Mouse (Mus musculus) large intestine, adult 2 months (tissue): Measurements from ENCODE around the gene Aicda. TPM values are rescaled to one million over a fixed set of nuclear protein-coding genes. Genes with fewer than 3 reads are reported as not detected.
"Not testable (repeated sequence)": the region's sequence is repeated elsewhere in the genome, so short reads cannot be mapped to it uniquely, and the experiment has no call there.

Experiments
- DNase-seq: peaks from one replicate; pipeline ENCODE4 v3.0.0-alpha.2; 2012; ENCODE audit warnings: low read depth, low spot score
- WGBS: fragments of 180-500 bp; shearing (Covaris S2); methylation state at CpG from one replicate; pipeline ENCODE4 v1.1.7; 2018; 5-methylcytosine and 5-hydroxymethylcytosine counted together
- polyA plus RNA-seq: library from polyadenylated mRNA; depleted of rRNA; stranded (reverse); fragments of >200 nt; gene quantifications from 2 replicates; pipeline ENCODE4 v1.2.3, GENCODE M21; 2012

Gene Aicda
- polyA plus RNA-seq, 1 experiment: 1.0 TPM

DNA sequence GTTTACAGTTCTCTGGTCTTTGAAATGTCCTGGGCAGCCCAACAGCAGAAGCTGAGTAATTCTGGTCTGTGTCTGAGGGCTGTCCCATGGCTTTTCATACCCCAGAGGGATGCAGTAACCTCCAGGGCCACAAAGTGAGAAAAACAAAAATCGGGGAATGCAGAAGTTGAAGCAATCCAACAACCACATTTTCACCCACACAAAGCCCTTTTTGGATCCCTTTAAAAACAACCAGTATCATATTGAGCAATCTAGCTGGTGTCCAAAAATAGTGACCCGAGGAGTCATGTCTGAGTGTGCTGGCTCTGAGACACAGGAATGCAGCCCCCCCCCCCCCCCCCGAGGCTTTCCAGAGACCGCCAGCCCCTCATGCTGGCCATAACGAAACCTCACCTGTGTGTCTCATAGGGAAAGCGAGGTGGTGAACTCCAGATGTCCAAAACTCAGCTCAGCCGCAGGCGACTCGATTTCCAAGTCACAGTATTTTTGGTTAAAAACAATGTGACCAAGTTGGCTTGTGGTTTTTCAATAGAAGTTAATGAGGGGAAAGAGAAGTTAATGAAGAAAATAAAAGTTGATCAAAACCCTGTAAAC lies 8.2 kb upstream of the Aicda start:
- WGBS: 62% methylated on average over 9 of the region's 9 CpGs
- no peak for DNase-seq

DNA sequence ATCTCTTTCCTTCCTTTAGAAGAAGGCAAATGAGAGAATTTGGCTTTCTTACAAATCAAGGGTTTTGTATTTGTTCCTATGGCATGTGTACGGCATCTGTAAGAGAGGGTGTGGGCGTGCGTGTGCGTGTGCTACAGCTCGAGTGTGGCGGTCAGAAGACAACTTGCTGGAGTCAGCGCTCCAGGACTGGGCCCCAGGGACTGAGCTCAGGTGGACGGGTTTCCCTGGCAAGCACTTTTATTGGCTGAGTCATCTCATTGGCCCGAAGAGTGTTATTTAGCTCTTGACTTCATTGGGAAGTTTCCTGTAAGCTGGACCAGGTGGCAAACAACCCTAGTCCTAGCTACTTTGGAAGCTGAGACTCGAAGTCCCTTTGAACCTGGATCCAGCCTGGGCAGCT lies 7.7 kb upstream of the Aicda start:
- DNase-seq: no peak
- 36% methylated on average over 10 of the region's 10 CpGs for WGBS

DNA sequence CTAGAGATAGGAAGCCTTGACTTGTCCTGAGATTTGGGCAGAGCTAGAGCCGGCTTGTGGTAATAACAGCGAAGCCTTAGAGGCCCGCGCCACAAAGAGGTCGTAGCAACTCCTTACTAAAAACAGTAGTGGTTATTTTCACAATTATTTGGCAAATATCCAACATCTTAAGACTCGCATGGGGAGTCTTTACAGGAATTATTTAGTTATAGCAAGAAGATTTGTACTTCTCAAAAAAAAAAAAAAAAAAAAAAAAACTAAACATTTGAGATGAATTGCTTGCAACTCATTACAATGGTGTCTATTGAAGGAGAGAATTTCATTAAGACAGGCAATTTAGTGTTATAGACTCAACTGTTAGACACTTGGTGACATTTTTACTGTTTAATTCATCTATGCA lies 501 bp downstream of the Aicda start:
- WGBS: 71% methylated on average over 6 of the region's 6 CpGs
- DNase-seq: no peak

DNA sequence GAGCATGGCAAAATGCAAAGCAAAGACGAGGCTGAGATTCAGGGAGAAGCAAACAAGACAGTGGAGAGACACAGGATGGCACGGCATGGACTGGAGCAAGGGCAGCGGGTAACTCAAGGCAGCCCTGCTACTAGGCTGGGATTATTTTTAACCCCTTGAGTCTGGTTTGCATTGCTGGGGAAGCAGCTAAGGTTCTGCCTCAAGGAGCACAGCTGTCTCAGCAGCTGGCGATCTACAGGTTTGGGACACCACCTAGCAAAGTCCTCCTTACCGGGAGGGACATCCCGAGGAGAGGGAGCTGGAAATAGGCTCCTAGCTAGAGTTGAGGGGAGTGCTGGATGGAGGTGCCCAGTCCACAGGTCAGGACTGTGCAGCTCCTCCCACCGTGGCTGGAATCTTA lies 1.7 kb downstream of the Aicda start:
- no peak for DNase-seq
- 22% methylated on average over 7 of the region's 7 CpGs for WGBS

DNA sequence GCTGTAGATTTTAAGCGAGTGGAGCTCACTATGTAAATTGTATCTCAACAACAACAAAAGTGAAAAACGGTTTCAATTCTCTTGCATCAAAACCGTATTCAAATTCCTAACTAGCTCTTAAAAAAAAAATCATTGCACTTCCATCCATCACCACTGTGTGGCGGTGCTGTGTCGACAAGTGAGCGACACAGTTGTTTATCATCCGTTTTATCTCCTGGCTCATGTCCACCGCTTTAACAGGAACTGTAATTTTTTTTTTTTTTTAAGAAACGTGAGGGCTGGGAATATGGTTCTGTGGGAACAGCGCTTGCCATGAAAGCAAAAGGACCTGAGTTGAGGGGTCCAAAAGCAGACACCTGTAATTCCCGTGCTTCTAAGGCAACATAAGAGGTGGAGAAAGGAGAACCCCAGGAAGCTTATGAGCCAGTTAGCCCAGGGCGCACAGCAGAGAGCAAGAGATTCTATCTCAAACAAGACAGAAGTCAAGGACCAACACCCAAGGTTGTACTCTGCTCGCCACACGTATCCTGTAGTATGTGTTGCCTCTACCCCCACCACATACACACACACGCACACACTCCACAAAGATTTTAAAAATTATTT lies 3.5 kb downstream of the Aicda start:
- DNase-seq: no peak
- WGBS: 16% methylated on average over 15 of the region's 15 CpGs

DNA sequence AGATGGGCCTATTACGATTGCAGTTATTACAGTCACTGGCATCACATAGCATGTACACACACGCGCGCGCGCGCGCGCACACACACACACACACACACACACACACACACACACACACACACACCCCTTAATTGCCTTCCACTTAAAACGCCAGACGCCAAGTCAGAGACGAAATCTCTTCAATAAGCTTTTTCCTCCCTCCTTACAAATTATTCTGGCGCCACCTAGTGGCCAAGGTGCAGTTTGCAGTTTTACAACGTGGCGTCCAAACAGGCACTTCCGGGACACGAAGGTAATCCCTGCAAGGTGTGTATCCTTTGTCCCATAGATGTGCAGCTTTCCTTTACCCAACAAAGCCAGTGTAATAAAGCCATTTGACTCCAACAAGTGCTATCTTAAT lies 6.8 kb downstream of the Aicda start:
- DNase-seq: peak; percentile 86

DNA sequence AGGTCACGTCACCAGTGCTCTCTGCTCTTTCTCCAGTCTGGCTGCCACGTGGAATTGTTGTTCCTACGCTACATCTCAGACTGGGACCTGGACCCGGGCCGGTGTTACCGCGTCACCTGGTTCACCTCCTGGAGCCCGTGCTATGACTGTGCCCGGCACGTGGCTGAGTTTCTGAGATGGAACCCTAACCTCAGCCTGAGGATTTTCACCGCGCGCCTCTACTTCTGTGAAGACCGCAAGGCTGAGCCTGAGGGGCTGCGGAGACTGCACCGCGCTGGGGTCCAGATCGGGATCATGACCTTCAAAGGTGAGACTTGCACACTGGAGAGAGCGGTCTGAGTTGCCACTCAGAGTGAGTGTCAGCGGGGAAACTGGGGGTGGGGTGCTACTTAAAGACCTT lies 7.4 kb downstream of the Aicda start:
- DNase-seq: no peak
- WGBS: 82% methylated on average over 20 of the region's 20 CpGs

More for the DNA sequence above, 6.8 kb downstream of the Aicda start:
- WGBS: 6% methylated on average over 17 of the region's 17 CpGs

DNA sequence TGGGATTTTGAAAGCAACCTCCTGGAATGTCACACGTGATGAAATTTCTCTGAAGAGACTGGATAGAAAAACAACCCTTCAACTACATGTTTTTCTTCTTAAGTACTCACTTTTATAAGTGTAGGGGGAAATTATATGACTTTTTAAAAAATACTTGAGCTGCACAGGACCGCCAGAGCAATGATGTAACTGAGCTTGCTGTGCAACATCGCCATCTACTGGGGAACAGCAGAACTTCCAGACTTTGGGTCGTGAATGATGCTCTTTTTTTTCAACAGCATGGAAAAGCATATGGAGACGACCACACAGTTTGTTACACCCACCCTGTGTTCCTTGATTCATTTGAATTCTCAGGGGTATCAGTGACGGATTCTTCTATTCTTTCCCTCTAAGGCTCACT lies 8.9 kb downstream of the Aicda start:
- DNase-seq: no peak
- WGBS: 3% methylated on average over 6 of the region's 6 CpGs

DNA sequence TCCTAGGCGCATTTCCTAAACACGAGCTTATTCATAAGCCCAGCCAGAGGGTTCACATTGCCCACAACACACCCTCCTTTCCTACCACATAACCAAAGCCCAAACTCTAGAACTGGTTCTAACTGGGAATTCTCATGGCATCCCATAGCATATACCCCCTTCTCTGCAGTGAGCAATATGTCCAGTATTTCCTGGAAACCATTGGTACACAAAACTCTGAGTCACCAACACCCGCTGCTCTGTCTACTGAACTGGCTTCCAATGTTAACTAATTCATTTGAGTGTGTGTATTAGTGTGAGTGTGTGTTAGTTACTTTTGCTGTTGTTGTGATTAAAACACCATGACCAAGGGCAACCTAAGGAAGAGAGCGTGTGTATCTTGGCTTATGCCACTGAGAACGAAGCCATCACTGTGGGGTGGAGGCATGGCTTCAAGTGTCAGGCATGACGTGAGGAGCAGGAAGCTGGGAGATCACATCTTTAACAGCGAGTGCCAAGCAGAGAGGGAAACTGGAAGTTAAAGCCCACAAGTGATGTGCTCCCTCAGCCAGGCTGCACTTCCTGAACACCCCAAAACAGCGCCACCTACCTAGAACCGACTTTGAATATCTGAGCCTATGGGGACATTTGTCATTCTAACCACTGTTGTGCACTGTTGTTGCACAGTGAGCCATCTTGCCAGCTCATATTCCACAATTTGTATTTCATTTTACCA lies 11.6 kb downstream of the Aicda start:
- WGBS: 84% methylated on average over 9 of the region's 9 CpGs
- no peak for DNase-seq

DNA sequence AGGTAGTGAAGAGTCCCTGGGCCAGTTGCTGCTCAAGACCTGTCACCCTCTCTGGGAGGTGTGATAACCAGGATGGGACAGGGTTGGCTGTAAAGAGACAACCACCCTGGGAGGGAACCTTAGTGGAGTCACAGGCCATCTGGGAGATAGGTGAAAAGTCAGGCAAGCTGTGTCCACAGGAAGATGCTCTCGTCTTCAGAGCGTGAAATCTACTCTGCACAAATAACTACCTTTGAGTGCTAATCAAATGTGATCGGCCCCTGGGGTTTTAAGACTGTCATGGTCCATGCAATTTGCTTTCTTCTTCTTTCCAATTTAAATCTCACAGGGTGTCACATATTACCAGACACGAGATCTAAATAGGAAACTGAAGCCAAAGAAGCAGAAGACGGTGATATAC lies 15.5 kb downstream of the Aicda start:
- DNase-seq: no peak
- WGBS: 81% methylated on average over 5 of the region's 5 CpGs

DNA sequence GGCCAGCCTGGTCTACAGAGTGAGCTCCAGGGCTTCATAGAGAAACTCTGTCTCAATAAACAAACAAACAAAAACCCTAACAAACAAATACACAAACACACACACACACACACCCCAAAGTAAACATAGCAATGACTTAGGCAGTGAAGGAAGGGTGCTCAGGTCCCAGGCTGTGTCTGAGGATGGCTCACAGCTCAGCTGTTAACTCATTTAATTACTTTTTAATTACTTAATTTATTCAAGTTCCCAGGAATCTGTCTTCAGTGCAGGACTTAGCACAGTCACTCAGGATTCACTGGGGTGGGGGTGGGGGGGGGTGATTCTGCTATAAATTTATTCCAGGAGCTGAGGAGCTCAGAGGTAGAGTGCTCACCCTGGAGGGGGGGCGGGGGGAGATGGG lies 16.2 kb downstream of the Aicda start:
- DNase-seq: no peak
- WGBS: 58% methylated on average over 1 of the region's 1 CpGs

DNA sequence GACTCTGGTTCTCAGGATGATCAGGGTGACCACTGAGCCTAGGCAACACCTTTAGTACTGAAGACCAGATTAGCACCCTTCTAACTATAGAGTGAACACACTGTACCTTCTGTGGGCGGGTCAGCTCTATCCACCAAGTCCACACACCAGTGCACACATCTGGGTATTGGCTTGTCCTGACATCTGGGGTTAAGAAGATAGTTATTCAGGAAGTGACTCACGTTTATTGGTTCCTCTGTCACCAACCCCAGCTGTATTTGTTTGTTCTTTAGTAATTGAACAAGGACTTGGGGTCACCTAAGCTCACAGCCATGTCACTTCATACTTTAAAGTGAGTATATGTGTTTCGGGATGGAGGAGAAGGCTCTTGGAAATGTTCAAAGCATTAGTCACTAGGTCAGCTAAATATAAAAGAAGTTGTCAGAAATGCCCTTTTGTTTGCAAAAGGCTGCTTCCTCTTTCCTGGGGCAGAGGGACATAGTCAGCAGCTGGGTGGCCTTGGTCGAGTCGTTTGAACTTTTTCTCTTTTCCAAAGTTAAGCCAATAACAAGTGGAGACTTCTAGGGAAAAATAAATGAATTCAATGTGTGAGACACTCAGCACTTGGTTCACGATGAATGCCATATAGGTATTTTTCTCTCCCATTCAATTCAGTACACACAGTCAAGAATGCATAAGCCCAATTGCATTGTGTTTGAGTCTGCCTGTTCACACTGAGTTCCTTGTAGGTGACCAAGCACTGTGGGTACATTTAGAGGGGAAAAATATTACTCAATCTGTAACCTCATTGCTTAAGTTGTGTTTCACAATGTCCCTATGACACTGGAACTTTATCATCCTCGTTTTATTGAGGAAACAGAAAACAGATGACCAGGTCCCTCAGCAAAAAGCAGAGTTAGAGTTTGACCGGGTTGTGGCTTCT lies 17.4 kb downstream of the Aicda start:
- WGBS: 18% methylated on average over 8 of the region's 8 CpGs
- DNase-seq: no peak

DNA sequence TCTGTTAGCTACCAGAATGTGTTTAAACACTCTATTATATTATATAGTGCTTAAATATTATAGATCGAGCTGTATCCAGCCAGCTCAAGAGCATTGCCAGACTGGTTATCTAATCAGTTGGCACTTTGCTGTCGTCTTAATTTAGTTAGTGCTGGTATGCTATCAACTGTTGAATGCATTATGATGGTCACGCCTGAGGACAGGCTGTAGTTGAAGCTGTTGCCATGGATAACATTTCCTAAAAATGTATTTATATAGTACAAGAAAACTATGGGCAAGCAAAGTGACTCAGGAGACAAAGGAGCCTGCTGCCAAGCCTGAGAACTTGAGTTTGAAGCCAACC lies 18.0 kb downstream of the Aicda start:
- 31% methylated on average over 3 of the region's 3 CpGs for WGBS
- DNase-seq: no peak

DNA sequence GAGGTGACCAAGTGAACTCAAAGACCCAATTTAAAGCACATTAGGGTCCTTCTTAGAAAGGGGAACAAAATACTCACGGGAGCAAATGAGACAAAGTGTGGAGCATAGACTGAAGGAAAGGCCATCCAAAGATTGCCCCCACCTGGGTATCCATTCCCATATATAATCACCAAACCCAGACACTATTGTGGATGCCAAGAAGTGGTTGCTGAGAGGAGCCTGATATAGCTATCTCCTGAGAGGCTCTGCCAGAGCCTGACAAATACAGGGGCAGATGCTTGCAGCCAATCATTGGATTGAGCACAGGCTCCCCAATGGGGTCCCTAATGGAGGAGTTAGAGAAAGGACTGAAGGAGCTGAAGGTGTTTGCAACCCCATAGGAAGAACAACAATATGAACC lies 21.4 kb downstream of the Aicda start:
- 93% methylated on average over 1 of the region's 1 CpGs for WGBS

DNA sequence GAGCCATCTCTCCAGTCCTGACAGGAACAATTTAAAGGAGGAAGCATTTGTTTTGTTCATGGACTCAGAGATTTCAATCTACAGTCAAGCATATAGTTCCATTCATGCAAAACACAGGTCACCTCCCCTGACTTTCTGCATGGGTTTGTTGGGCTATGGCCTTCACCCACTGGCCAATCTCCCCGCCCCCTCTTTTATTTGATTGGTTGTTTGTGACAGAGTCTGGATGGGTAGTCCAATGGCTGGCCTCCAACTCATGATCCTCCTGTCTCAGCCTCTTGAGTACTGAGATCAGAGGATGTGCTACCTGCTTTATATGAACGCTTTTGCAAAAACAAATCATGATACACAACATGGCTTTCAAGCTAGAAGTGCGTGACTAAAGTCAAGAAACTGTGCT lies 23.4 kb downstream of the Aicda start:
- DNase-seq: no peak
- 91% methylated on average over 3 of the region's 3 CpGs for WGBS

More for the DNA sequence above, 21.4 kb downstream of the Aicda start:
- not testable (repeated sequence) for DNase-seq

DNA sequence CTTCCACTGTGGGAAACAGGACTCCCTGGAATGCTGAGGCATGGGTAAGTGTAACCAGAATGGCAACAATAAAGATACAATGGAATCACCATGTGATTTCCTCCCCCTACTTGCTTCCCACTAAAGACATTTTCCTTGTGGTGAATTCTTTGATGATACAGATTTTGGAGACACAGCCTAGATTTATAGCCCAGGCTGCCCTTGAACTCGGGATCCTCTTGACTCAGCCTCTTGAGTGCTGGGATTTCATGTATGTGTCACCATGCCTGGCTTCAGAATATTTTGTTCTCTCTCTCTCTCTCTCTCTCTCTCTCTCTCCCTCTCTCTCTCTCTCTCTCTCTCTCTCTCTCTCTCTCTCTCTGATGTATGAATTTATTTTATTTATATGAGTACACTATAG lies 25.5 kb downstream of the Aicda start:
- no peak for DNase-seq
- 77% methylated on average over 1 of the region's 1 CpGs for WGBS

DNA sequence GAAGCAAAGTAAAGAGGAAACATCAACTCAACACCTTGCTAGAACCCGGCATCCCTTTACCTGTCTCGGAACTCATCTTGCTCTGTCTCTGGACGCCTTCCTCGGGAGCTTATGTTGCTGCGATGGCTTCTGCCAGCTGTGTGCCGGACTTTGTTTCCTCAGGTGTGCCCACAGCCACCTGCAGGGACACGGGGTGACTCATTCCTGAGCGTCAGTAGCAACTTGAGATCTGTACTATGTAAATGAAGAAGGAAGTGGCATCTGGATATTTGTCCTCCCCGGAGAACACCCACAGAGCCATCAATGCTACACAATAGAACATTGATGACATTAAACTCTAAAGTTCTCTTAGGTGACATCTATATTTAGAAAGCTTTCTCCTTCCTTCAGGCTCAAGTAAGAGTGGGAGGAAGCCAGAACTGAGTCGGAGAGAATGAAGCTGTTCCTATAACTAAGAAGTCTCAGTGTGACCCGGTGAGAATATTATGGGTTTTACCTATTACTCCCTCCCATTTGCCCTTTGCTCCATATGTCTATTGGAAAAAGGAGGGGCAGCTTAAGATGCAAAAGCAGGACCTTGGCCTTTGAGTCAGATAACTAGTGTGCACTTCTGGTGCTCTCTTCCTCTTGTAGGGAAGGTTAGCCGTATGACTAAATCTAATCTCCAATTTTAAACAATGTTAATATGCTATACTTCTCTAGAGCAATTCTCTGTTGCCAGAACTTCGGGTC lies 37.6 kb downstream of the Aicda start:
- 27% methylated on average over 13 of the region's 13 CpGs for WGBS
- DNase-seq: peak; percentile 77

DNA sequence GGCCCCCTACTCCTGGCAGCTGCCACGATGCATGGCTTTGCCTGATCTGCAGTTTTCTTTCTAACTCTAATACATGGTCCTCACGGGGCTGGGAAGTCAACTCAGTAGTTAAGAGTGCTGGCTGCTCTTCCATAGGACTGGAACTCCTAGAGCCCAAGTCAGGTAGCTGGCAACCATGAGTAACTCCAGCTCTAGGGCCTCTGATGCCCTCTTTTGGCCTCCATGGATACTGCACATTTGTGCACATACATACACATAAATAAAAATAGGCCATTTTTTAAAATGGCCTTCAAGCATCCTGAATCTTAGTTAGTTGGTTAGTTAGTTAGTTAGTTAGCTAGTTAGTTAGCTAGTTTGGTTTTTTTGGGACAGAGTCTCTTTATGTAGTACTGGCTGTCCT lies 39.3 kb downstream of the Aicda start:
- no peak for DNase-seq
- 97% methylated on average over 2 of the region's 2 CpGs for WGBS

DNA sequence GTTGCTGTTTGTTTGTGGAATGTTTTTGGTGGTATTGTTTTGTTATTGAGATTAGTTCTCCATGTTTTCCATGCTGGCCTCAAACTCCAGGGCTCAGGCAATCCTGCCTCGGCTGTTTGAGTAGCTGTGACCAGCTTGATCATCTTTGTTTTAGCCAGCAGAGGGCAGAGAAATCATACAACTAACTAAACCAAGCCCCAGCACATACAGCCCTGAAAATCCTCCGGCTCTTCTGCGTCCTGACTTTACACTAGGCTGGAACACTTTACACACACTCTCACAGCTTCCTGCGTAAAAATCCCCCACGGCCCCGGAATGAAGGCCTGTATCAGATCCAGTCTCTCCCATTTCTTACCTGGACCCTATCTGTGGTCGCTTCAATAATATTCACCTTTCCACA lies 42.0 kb downstream of the Aicda start:
- no peak for DNase-seq
- WGBS: 16% methylated on average over 7 of the region's 7 CpGs

DNA sequence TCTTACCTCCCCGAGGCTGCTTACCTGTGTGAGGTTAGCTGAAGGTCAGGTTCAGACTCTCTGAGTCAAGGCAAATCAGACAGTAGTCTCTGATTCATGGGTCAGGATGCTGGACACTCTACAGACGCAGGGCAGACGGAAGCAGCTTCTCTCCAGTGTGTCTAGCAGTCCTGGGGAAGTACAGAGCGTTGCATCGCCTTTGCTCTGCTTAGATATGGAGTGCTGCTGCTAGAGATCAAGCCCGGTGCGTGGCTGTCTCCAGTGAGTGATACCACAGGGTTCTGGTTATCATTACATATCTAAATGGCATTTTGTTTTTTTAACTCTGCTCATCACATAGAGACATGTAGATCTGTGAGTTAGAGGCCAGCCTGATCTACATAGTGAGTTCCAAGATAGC lies 43.0 kb downstream of the Aicda start:
- no peak for DNase-seq
- 80% methylated on average over 7 of the region's 7 CpGs for WGBS
